Mouse (Mus musculus) embryonic facial prominence, embryonic 14.5 days (tissue): ENCODE measurements at regions not wholly inside any gene's neighbourhood (a gene's known extent, or its start where the extent isn't known, plus 50 kb on each side); places are given as distances from the start of the nearest gene placed in this dataset.

Experiments
- ATAC-seq: fragments of 200-750 bp; cut with Nextera tagmentation; 2 replicates; pipeline ENCODE4 v1.8.0; 2017; ENCODE audit warnings: low read depth, moderate number of reproducible peaks, moderate TSS enrichment
- DNase-seq: peaks from one replicate; pipeline ENCODE4 v3.0.0-alpha.2; 2015; ENCODE audit warnings: low spot score
- H3K27ac ChIP-seq: fragments of 300-500 bp; sonication (generic); replicated peaks from 2 replicates; pipeline ENCODE4 v1.5.1; 2014; ENCODE audit warnings: low read depth, mild to moderate bottlenecking, low read length, moderate library complexity
- H3K27me3 ChIP-seq: fragments of 300-500 bp; sonication (generic); replicated peaks from 2 replicates; pipeline ENCODE4 v1.6.1; 2014; ENCODE audit warnings: low read length; ENCODE audit not compliant: control insufficient read depth, insufficient read depth
- H3K36me3 ChIP-seq: fragments of 300-500 bp; sonication (generic); 2 replicates; pipeline ENCODE4 v1.6.1; 2014; ENCODE audit warnings: low read length, mixed read lengths; ENCODE audit not compliant: control insufficient read depth, insufficient read depth
- H3K4me1 ChIP-seq: fragments of 300-500 bp; sonication (generic); 2 replicates; pipeline ENCODE4 v1.6.1; 2014; ENCODE audit warnings: antibody characterized with exemption, low read length; ENCODE audit not compliant: control insufficient read depth, insufficient read depth
- H3K4me2 ChIP-seq: fragments of 300-500 bp; sonication (generic); 2 replicates; pipeline ENCODE4 v1.6.1; 2014; ENCODE audit warnings: low read depth, mild to moderate bottlenecking, low read length, moderate library complexity, mixed read lengths
- H3K4me3 ChIP-seq: fragments of 300-500 bp; sonication (generic); 2 replicates; pipeline ENCODE4 v1.5.1; 2014; ENCODE audit warnings: low read depth, mild to moderate bottlenecking, low read length
- H3K9ac ChIP-seq: fragments of 300-500 bp; sonication (generic); 2 replicates; pipeline ENCODE4 v1.6.1; 2014; ENCODE audit warnings: low read depth, mild to moderate bottlenecking, low read length, moderate library complexity, mixed read lengths
- H3K9me3 ChIP-seq: fragments of 300-500 bp; sonication (generic); 2 replicates; pipeline ENCODE4 v1.6.1; 2016; ENCODE audit warnings: low read length; ENCODE audit not compliant: control insufficient read depth
- WGBS: fragments of 180-500 bp; shearing (Covaris S2); extraction: QIAGEN DNeasy Blood & Tissue Kit; methylation state at CpG from one replicate; pipeline ENCODE4 v1.1.7; 2014; 5-methylcytosine and 5-hydroxymethylcytosine counted together

DNA sequence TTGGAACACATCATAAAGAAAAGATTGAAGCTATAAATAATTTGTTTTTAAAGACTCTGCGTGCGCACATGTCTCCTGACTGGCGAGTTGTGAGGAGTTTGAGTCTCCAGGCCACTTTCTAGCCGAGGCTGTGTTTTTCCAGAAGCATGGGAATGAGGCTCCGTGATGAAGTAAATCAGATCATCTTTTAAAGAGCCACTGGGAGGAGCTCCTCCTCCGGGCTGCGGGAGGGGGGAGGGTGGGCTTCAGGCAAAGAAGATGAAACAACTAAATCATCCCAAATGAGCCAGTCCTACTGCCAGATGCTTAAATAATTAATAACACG is 141.6 kb downstream of the Setd4 start:
- peaks cover 21% of the 10 kb centered on the region for H3K4me1 ChIP-seq
- 16% methylated on average over 8 of the region's 8 CpGs for WGBS
- no peak for ATAC-seq

DNA sequence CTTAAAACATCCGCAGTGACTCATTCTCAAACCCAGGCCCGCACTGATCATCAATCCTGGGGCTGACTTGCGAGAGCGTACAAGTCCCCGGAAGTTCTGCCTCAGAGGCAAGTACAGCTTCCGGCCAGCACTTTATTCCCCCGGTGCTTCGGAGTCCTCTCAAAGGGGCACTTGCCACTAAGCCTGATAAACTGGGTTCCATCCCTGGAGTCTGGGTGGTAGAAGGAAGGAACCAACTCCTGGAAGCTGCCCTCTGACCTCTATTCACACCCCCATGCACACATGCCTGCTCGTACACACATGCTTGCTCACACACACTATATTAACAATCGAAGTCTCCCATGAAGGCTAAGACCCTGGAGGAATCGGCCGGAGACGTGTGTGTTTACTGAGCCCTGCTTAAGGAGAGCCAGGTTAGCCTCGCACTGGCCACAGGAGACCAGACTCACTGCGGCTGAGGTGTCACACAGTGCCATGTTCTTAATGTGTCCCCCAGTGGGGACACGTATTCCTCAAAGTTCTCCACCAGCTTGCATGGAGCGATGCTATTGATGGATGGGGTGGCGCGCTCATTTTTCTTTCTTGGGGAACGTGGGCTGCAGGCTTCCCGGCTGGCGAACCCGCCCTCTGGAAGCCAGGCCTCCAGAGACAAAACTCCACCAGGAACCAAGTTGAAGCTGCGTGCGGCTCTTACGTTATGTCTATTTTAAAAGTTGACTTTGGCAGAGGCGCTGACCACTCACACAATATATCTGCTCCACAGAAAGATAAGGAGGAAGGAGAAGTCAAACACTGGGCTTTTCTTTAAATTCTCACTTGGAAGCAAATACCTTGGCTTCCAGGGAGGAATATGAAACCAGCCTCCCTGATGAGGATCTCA is 142.2 kb downstream of the Setd4 start:
- Histone ChIP-seq H3K36me3 (no peaks in the 10 kb centered on the region), H3K9me3 (no peaks in the 10 kb centered on the region), H3K4me1 (peaks cover 24% of the 10 kb centered on the region), H3K27ac (no peak overlapping the region), H3K4me3 (no peak overlapping the region), H3K4me2 (no peak overlapping the region), H3K9ac (no peak overlapping the region), H3K27me3 (no peaks in the 10 kb centered on the region)
- DNase-seq: no peak
- ATAC-seq: no peak
- 70% methylated on average over 27 of the region's 27 CpGs for WGBS

More for the DNA sequence above, 141.6 kb downstream of the Setd4 start:
- H3K4me2 ChIP-seq: no peak overlapping the region
- no peaks in the 10 kb centered on the region for H3K36me3 ChIP-seq
- peak; percentile 64 for DNase-seq
- H3K4me3 ChIP-seq: no peak overlapping the region
- no peak overlapping the region for H3K27ac ChIP-seq
- H3K9ac ChIP-seq: no peak overlapping the region
- no peaks in the 10 kb centered on the region for H3K9me3 ChIP-seq
- H3K27me3 ChIP-seq: no peaks in the 10 kb centered on the region

DNA sequence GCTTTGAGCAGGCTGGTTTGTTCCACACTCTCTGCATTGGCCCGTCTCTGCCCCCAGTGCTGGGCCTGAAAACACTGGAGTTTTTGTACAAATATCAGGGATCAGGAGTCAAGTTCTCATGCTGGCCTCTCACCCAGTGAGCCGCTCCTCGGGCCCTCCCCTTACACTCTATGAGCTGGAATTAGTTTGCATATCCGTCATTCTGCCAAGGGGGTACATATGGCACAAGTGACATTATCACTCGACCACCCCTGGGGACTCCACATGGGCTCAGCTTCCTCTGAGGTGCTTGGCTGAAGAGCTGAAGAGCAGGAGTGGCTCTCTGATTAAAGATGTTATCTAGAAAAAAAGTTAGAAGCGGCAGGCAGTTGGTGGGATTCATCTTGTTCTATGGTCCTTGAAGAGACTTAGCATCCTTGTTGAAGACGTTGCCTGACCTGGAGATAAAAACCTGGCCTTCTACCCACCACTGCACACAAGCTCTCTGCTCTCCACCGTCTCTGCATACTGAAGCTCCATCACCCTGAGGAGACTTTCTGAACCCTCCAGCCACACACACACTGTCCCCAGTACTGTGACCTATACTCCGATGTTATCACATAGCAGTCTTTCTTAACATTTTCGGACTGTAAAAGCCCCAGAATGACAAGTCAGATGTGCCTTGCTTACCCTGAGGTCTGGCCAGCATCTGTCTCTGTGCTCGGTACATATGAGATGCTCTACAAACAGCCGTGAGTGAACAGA is 144.2 kb downstream of the Setd4 start:
- ATAC-seq: no peak; the same call in 1 of the 2 replicates
- Histone ChIP-seq H3K4me3 (no peak overlapping the region), H3K4me1 (peaks cover 23% of the 10 kb centered on the region), H3K4me2 (no peak overlapping the region), H3K9me3 (no peaks in the 10 kb centered on the region), H3K36me3 (no peaks in the 10 kb centered on the region), H3K27me3 (no peaks in the 10 kb centered on the region), H3K27ac (no peak overlapping the region), H3K9ac (no peak overlapping the region)
- no peak for DNase-seq
- 48% methylated on average over 12 of the region's 12 CpGs for whole genome bisulfite sequencing

DNA sequence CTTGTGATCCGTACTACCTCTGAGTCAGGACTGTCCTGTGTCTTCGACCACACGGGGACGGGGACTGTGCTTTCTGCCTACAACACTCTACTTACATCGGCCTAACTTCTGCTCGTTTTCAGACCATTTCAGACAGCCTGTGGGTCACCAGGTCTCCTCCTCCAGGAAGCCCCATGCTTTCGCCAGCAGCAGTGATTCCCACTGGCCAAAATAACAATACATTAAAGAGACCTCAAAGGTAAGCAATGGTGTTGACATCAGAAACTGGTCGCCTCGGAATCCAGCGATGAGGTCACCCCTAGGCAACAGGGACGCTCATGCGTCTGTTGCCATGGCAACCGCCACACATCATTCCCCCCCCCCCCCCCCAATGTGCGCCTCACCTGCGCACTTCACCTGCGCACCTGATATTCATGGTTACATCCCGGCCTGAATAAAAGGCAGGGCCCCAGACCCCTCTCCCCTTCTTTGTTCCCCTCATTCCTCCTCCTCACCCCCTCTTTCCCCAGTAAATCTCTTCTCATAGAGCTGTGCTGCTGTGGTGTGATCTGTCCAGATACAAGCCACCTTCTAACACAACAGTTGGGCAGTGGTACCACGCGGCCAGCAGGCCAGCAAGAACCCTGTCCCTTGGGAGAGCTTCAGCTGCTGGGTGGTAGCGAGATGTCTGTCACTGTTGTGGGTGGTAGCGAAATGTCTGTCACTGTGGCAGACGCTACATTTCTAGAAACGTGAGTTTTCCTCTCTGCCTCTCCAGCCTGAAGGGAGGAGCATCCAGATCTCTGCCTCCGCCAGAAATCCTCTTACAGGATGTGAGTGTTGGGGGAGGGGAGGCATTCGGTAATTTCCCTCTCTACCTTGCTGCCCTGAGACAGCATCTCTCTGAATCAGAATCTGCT is 145.0 kb downstream of the Setd4 start:
- WGBS: 35% methylated on average over 21 of the region's 25 CpGs
- ATAC-seq (0 out of 2 replicates have a peak, but pooled peaks have one; percentile 15), DNase-seq (peak; percentile 73)
- Histone ChIP-seq H3K27ac (0 out of 2 replicates have a peak overlapping the region, but pooled peaks have one; percentile 19), H3K4me3 (no peak overlapping the region), H3K9me3 (no peaks in the 10 kb centered on the region), H3K4me2 (no peak overlapping the region), H3K27me3 (no peaks in the 10 kb centered on the region), H3K9ac (no peak overlapping the region), H3K4me1 (peaks cover 23% of the 10 kb centered on the region), H3K36me3 (no peaks in the 10 kb centered on the region)

DNA sequence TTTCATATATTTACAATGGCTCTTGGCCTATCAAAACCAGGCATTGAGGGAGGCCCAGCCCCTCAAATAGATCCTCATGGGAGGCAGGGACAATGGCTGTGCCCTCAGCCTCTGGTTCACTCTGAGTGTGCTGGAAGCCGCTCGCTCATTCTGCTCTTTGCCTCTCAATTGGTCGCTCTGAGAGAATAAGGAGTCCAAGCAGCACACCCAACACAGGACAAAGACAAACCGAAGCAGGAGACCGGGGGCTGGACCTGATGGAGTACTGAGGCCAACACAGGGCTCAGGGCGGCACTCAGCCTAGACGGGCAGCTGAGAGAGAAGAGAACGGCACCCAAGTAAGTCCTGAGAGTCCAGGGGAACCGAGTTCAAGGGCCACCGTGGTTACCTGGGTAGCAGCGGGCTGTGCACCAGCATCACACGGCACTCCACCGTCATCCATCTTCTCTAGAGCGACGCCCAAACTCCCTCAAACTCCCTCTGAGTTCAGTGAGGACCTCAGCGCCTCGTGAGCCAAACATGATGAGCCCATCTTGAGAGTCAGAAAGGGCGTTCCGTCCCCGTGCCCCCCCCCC is 145.8 kb downstream of the Setd4 start:
- no peak overlapping the region for H3K4me2 ChIP-seq
- no peak overlapping the region for H3K27ac ChIP-seq
- H3K4me1 ChIP-seq: peaks cover 23% of the 10 kb centered on the region
- H3K9ac ChIP-seq: no peak overlapping the region
- no peaks in the 10 kb centered on the region for H3K9me3 ChIP-seq
- no peaks in the 10 kb centered on the region for H3K27me3 ChIP-seq
- H3K4me3 ChIP-seq: no peak overlapping the region
- WGBS: 94% methylated on average over 15 of the region's 20 CpGs
- ATAC-seq: no peak
- no peak for DNase-seq
- no peaks in the 10 kb centered on the region for H3K36me3 ChIP-seq

DNA sequence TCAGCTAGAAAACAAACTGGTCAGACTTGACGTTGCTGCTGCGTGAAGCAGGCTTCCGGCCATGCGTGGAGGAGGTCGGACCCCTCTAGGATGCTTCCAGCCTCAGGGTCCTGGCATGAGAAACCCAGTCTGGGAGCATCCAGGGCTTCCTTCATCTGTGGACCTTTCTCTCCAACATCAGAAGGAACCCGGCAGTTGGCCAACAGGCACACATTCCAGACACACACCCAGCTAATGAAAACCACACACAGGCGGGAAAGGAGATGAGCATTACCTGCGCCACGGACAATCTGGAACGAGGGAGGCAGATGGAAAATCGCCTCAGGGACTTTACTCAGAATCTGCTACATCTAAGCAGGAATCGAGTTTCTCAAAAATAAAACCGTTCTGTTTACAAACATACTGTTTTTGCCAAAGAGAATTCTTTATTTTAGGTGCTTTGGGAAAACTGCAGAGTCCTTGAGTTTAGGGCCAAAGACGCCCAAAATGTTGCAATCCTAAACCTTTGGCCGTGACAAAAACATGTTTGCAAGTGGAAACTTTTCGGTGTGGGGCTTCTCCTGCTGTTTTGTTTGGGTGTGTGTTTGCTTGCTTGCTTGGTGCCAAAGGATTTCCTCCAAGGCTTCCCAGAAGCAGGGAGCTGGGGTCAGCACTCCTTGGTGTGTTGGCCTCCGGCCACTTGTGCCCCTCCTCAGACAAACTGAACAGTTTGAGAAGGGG is 147.0 kb downstream of the Setd4 start:
- H3K27ac ChIP-seq: peak overlapping the region; percentile 16; the same call in 1 of the 2 replicates
- ATAC-seq: 0 out of 2 replicates have a peak, but pooled peaks have one; percentile 27

DNA sequence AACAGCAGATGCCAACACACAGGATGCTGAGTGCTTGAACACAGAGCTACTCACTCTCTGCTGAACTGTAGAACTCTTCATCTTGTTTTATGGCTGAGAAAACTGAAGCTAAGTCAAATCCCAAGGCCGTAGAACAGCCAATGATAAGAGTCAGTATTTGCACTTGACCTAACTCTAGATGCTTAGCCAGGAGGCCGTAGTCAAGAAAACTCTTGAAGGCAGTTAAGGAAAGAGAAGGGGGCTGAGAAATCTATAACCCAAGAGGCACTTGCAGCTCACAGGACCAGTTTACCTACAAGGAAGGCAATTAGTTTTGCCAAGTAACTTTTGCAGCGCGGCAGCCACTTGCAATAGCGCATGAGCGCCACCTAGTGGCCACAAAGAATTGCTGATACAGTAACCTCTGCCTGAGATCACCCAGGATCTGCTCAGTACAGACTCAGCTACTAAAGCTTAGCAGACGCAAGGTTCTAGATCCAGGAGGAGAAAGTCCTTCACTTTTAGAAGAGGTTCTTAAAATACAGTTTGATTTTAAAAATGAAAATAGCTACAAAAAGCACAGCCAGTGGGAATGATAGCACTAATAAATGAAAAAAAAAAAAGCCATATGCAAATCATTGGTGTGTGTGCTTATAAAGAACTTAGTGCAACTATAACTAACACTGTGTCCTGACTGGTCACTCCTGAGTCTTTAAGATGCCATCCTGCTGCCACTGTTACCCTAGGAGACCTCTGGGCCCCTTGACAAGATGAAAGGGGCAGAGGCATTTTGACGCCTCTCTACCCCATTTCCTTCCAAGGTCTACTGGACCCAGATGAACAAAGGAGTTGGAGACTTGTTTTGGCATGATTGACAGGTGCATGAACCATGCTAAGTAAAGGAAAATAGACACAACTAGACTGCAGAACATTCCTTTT is 149.5 kb downstream of the Setd4 start:
- ATAC-seq: peak; percentile 45; the same call in 1 of the 2 replicates
- 30% methylated on average over 8 of the region's 8 CpGs for WGBS
- 0 out of 2 replicates have a peak overlapping the region, but pooled peaks have one; percentile 2 for H3K27ac ChIP-seq
- no peaks in the 10 kb centered on the region for H3K36me3 ChIP-seq
- no peak overlapping the region for H3K9ac ChIP-seq
- H3K4me2 ChIP-seq: no peak overlapping the region
- H3K4me3 ChIP-seq: no peak overlapping the region
- peaks cover 18% of the 10 kb centered on the region for H3K4me1 ChIP-seq
- no peaks in the 10 kb centered on the region for H3K27me3 ChIP-seq
- DNase-seq: peak; percentile 94
- no peaks in the 10 kb centered on the region for H3K9me3 ChIP-seq

More for the DNA sequence above, 147.0 kb downstream of the Setd4 start:
- peak; percentile 86 for DNase-seq
- no peaks in the 10 kb centered on the region for H3K36me3 ChIP-seq
- H3K27me3 ChIP-seq: no peaks in the 10 kb centered on the region
- 0 out of 2 replicates have a peak overlapping the region, but pooled peaks have one; percentile 5 for H3K9ac ChIP-seq
- no peaks in the 10 kb centered on the region for H3K9me3 ChIP-seq
- H3K4me2 ChIP-seq: no peak overlapping the region; the same call in 1 of the 2 replicates
- H3K4me1 ChIP-seq: peaks cover 21% of the 10 kb centered on the region
- 47% methylated on average over 17 of the region's 17 CpGs for WGBS
- no peak overlapping the region for H3K4me3 ChIP-seq
